Mouse (Mus musculus): Measurements from ENCODE around the gene Tmem178b.

Tmem178b gene

GRCm38 (mm10) chr6:40161381-40161780 lies 288.3 kb downstream of the Tmem178b start:
- no peak for DNase-seq (ENCODE audit: low spot score)

DNA sequence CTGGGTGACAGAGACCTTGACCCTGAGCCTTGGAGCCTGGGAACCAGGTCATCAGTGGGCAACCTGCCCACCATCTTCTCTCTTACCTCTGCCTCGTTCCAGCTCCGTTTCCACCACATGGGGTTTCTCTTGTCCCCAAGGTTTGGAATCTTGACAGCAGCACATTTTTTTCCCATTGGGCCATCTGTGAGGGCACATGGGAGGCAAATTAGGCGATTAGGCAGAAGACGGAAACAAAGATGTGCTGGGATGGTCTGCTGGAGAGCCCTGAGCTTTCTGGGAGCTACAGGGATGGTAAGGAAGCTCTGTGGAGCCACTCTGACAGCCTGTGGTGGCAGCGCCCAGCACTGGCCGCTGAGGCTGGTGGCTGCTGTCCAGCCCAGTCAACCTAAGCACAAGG lies 300.5 kb downstream of the Tmem178b start:
- DNase-seq (ENCODE audit: low spot score): no peak

DNA sequence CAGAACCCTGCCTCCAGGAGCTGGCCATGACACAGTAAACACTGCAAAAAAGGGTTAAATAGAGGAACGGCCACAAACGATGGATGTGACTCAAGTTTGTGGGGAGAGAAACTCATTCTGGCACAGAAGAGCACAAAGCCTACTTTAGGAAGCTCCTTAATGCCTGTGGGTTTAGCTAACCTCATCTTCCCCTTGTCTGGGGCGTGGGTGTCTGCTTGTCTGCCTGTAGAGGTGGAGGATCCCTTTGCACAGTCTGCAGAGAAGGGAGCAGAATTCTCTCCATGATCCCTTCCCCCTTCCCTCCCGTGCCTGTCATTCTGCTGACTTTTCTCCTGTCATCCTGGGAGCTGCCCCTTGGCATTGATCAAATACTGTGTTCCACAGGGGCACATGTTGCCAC lies 304.8 kb downstream of the Tmem178b start:
- DNase-seq (ENCODE audit: low spot score): no peak

DNA sequence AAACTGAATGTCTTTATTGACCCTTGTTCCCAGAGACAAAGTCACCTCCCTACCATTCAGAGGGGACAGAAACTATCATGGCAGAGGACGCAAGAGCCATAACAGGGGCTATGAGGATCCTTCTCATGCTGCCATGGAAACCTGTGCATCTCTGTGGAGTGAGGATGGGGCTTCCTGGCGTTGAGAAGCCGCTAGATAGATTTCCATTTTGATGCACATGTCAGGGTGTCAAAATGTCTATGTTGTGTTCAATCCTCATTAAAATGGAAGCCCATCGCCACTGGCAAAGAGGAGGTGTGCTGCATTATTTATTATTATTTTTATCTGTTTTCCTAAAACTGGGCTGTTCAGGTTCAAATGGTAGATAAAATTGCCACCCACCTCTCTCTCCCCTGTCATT lies 307.5 kb downstream of the Tmem178b start:
- DNase-seq (ENCODE audit: low spot score): no peak

- no peak for DNase-seq (ENCODE audit: low spot score)
Measured at GRCm38 (mm10) chr6:40200661-40201060, 327.6 kb downstream of the Tmem178b start.

DNA sequence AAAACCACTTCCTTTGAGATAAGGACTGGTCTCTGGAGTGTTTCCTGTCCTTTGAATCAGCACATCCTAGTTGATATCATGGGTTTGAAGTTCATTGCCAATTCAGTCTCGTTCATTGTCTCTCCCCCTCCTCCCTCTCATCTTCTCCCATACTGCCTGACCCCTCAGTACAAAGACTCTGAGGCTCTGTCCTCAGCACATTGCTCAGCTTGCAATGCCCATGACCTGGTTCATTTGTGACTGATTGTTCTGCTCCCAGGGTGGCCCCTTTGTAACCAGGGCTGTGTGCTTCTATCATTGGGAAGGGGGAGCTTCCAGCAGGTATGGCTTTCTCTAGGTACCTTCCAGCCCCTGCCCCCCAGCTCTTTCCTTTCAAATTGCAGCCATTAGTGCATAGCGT lies 329.5 kb downstream of the Tmem178b start:
- no peak for DNase-seq (ENCODE audit: low spot score)

- no peak for DNase-seq (ENCODE audit: low spot score)
Measured at GRCm38 (mm10) chr6:40205380-40205779, 332.3 kb downstream of the Tmem178b start.

GRCm38 (mm10) chr6:40208014-40208413 lies 334.9 kb downstream of the Tmem178b start:
- DNase-seq (ENCODE audit: low spot score): no peak

DNA sequence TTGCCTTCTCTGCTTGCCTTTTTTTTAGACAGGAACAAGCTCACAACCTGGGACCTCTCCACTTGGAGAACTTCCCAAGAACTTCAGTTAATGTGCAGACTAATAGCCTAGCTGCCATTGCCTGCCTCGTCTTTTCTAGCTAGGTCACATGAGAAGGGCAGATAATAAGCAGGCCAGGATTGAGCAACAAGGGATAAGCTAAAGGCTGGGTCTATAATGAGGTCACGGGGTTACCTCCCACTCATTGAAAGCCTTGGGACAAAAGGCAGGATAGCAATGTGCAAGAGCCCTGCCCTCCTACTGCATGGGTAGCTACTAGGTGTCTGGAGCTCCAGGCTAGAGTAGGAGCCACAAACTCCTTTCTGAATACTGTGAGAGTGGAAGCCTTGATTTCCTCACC lies 336.1 kb downstream of the Tmem178b start:
- no peak for DNase-seq (ENCODE audit: low spot score)

DNA sequence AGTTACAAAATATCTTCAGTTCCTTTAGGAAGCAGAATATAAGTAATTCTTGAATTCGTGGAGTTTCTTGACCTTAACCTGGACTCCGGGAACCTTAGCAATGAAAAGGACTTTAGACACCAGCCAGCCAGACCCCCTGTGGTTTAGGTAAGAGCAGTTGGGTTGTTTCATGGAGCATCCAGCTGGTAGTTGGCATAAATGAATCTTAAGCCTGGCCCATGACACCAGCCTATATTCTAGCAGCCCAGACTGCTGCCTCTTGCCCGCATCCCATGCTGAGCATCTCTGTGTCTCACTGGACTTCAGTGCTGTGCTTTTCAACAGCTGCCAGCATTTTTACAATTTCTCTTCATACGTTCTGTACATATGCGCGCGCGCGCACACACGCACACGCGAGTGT lies 344.1 kb downstream of the Tmem178b start:
- no peak for DNase-seq (ENCODE audit: low spot score)

- no peak for DNase-seq (ENCODE audit: low spot score)
Measured at GRCm38 (mm10) chr6:40217651-40218050, 344.6 kb downstream of the Tmem178b start.

DNA sequence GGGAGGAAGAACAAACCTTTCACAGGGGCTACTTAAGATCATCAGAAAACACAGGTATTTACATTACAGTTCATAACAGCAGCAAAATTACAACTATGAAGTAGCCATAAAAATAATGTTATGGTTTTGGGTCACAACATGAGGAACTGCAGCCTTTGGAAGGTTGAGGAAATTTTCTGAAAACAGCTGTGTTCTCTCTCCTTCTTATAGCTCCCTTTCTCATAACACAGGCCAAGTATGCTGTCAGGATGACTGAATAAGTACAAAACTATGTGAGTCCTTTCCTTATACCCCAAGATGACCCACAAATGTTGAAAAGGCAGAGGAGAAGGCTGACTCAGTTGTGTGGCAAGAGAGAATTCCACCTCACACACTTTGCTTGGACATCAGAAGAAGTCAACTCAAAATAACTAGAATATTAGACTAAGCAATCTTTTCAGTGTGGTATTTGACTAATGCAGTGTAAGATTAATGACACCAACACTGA lies 347.6 kb downstream of the Tmem178b start:
- no peak for DNase-seq (ENCODE audit: low spot score)

DNA sequence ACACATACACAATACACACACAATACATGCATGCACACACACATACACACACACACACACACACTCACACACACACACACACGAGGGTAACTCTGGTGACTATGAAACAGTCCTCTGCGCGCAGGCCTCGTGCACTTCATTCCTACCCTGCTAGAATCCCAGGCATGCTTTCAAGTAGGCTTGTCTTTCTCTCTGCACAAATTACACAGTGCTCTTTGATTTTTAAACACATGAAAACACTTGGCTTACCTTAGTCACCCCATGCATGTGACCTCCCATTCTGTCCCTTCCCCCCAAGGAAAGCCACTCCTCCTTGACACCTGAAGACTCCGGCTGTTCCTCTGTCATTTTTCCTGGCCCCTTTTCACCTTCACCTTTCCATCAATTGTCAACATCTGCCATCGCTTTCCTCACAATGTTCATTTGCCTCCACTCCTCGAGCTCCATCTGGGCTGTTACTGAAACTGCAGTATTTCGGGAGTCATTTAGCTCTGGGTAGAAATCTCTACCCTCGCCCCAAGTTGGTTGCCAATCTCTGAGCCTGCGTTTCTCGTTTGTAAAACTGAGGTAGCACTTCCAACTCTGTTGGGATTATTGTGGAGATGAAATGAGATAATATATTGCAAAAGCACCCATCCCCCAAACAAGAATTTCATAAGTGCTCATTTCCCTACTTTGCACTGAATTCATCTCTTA lies 352.7 kb downstream of the Tmem178b start:
- DNase-seq (ENCODE audit: low spot score): no peak

DNA sequence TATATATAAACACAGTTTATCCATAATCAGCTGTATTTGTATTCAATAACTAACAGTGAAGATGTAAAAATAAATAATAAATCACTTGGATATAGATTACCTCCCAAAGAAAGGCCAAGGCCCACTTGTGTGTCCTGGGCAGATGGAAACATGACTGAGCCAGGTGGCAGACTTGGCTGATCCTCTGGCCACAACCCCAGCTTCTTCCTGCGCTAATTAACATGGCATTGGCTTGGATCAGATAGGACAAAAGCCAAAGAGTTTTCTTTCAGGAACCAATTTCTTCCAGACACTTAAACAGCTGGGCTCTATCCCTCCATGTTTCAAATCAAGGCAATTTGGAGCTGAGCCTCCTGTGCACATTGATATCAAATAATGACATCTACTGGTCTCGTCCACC lies 355.9 kb downstream of the Tmem178b start:
- no peak for DNase-seq (ENCODE audit: low spot score)

DNA sequence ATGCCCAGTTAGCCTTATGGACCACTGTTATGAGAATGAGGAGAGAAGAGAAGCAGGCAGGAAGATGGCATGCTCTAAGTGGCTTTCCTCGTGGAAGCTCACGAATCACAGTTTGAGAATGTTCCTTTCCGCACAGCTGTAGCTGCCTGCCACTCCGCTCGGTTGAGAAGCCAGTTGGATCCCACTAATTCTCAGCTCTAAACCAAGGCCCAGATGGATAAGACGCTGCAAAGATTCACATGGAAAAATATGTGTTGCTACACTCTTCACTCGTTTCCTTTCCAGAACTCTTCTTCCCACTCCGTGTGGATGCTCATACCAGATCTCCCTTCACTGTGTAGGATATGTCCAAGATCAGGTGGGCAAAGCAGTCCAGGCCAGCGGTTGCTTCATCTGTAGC lies 356.9 kb downstream of the Tmem178b start:
- no peak for DNase-seq (ENCODE audit: low spot score)

GRCm38 (mm10) chr6:40234066-40234465 lies 361.0 kb downstream of the Tmem178b start:
- DNase-seq (ENCODE audit: low spot score): no peak

DNA sequence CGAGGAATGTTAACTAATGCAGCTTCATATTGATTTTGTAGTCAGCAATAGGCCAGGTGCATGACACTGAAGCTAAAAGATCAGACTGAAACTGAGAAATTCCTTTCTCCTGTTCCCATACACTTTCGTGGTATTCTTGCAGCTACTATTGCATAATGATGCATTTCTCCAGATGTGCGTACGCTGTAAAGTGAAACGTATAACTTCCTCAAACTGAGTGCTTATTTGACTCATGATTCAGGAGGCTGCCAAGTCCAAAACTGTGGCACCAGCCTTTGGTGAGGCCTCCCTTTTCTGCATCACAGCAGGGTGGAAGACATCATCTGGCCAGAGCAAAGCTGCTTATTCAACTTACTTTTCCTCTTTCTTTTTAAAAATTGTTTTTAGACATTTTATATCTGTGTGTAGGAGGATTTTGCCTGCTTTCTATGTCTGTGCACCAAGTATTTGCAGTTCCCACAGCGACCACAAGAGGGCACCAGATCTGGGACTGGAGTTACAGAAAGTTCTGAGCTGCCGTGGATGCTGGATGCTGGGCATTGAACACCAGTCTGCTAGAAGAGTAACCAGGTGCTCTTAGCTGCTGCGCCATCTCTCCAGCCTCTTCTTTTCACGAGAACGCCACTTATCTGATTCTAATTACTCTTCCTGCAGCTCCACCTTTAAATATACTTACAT lies 362.9 kb downstream of the Tmem178b start:
- DNase-seq (ENCODE audit: low spot score): peak; percentile 79

- DNase-seq (ENCODE audit: low spot score): peak; percentile 26
Measured at GRCm38 (mm10) chr6:40236841-40237765, 364.0 kb downstream of the Tmem178b start.

- DNase-seq (ENCODE audit: low spot score): no peak
Measured at GRCm38 (mm10) chr6:40238857-40239256, 365.8 kb downstream of the Tmem178b start.

- DNase-seq (ENCODE audit: low spot score): no peak
Measured at GRCm38 (mm10) chr6:40240671-40241070, 367.6 kb downstream of the Tmem178b start.

DNA sequence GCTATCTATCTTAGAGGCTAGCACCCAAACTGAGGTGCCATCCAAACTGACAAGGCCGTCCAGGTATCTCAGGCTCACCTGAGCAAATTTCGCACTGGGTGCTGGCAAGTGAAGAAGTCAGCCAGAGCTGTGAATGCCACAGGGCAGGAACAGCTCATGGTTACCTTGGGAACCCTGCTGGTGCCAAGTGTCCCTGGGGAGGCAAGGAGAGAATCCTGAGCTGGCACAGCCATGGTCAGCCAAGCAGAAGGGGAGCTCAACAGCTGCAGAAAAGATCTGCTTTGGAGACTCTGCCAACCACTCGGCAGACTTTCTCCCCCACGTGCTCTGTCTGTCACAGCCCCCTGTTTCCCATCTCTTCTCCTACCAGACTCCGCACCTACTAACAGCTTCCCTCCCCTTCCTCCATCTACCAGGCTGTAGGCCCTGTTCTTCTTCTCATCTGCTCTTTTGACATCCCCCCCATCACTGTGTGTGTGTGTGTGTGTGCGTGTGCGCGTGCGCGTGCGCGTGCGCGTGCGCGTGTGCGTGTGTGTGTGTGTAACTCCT lies 374.4 kb downstream of the Tmem178b start:
- no peak for DNase-seq (ENCODE audit: low spot score)

- DNase-seq (ENCODE audit: low spot score): no peak
Measured at GRCm38 (mm10) chr6:40249939-40250338, 376.9 kb downstream of the Tmem178b start.
